Mouse (Mus musculus): ENCODE measurements around the gene Cars2. TPM values are rescaled to one million over a fixed set of nuclear protein-coding genes. Genes with fewer than 3 reads are reported as not detected.

The Cars2 gene
- 29.2 to 37.3 TPM (median 36.7 TPM) in 4 replicates for total RNA-seq (2023)

DNA sequence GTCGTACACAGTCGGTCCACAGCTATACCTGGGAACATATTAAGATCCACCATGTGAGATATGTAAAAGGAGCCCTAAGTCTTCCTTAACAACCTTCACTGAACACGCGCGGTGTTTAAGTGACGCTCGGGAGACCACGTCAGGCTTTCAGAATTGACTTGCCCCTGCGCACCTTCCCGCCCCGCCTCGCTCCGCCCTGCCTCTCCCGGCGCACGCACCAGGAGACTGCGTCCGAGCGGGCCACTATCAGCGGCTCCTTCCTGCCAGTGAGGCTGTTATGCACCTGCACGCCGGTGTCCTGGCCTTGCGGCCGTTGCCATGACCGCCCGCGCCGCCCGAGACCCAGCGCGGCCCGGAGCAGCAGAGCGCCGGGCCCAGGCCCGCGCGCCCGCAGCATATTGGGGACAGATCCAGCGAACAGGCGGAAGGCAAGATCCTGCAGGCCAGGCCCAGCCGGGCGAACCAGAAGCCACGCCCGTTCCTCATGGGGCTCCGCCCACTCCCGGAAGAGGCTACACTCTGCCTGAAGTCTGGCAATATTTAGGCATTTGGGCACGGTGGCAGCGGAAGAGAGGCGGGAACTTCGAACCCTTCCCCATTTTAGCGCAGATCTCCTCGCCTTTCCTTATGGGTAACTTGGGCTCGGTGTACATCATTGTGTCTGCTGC, at the start of gene Cars2:
TSS of gene Cars2 (minus strand) at position 503 of the 668 bp plus-strand sequence.

DNA sequence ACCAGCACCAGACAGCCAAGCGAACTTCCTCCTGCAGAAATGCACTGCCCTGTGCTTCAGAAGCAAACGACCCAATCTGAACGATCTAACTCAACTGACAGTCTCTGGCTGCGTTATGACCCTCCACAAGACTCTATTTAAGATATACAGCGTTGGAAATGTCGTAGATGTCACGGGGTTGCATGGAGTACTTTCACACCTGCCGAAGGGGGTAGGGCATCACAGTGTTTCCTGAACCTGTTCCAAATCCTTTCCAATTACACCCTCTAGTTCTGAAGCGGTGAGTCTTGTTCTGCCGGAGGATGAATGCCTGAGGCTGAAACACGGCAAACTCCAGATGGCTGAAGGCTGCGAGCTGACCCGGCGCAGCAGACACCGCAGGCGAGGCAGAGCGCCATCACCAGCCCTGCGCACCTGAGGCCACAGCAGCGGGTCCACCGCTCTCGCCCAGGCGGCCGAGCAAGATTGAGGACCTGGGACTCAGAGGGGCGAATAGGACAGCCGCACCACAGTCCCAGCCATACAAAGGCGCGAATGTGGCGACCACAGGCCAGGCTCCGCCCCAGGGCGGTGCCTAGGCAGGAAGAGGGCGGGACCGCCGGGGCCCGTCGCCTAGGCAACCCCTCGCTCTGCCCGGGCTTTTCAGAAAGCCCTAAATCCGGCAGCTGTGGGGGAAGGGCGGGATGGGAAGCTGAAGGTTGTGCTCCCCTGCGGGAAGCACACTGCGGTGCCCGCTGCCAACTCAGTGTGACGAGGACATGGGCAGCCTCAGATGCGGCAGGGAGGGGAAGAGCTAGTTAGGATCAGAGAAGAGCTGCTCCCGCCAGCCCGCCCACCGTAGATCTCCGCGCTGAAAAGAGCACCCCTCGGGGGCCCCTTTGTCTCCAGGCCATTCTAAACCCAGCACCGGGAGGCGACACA, 4.5 kb upstream of the Cars2 start, which contains the start of gene Ing1:
TSS of gene Ing1 (plus strand) at position 773 of the 921 bp plus-strand sequence.

DNA sequence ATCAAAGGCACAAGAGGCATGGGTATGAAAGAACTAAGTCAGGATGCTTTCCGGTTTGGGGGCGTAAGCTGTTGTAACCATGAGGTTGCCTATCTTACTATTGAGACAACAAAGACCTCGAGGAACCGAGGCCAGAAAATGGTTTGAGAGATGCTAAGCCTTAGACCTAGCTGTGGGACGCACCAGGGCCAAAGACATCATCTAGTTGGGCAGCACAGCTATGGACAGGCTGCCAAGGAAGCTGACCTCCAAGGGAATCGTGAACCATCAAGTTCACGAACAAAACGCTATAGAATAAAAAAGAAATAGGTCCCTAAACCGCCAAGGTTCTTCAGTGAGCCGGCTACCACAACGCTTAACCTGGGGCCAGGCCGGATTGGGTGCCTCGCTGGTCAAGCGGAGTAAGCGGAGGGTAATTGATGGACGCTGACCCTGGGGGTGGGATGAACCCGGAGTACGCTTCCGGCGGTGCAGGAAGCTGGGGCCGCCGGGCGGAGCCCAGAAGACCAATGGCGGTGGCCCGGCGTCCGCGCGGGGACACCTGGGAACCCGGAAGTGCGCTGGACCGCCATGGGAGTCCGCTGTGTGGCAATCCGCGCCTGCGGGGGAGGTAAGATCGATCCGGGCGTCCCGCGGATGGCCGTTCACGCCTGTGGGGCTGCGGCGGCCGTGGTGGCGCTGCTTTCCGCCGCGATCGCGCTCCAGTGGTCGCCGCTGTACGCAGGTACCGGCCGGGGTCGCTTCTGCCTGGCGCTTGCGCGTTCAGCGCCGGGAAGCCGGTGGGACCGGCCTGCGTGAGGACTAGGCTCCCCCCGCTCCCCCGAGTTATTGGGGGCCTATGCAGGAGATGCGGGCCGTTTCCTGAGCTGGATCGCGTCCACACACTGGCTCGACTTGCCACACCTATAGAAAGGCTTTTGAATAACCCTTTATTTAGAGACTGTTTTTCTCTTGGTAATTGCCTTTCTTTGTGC, 53.3 kb downstream of the Cars2 start, which contains the start of gene Naxd:
TSS of gene Naxd (plus strand) at position 490 of the 974 bp plus-strand sequence.

DNA sequence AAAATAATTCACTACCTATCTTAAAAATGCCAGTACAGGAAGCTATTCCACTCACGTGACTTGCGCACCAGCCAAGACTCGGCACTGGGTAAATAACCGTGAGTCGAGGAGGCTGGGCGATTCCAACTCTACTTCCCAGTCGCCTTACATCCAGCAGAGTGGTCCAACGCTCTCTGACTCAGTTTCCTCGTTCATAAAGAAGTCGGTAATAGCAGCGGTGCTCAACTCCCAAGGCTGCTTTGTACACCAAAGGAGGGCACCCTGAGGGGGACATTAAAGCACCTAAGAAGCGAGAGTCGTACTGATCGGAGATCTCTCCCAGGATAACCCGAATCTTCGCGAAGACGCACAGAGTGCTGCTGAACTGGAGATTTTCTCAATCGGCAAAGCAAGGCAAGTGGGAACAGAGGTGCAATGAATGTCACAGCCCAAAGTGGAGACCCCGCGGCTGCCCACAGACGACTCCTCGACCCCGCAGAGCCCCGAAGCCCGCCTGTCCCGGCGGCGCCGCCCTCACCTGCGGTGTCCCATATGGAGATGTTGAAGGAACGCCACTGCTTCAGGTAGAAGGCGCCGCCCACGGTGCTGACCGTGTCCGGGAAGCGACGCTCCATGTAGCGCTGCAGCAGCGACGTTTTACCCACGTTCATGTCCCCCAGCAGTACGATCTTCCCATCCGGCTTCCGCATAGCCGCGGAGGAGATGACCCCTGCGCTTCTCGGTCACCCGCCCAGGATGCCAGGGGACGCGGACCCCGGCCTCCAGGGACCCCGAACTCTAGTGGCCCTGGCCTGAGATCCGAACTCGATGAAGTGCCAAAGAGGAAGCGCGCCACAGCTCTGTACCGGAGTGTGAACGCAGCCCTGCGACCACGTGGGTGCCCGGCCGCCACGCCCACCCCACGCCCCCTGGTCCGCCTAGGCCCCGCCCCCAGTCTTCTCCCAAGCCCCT, 72.5 kb downstream of the Cars2 start, which contains the start of gene Rab20:
TSS of gene Rab20 (minus strand) at position 900 of the 951 bp plus-strand sequence.

Other genes starting within 250 kb of the Cars2 start
- gene Col4a2, start 238.0 kb downstream of the Cars2 start, total RNA-seq (2023), result 0.09 to 0.26 TPM in 2 of 4 replicates, not detected in the others
- gene Col4a1, start 238.0 kb downstream of the Cars2 start, total RNA-seq (2023), result 0.28 to 1.1 TPM (median 0.66 TPM) in 3 of 4 replicates, not detected in the other
- 7.5 to 13.8 TPM (median 10.2 TPM) in 4 replicates for gene Rab20, start 72.1 kb downstream of the Cars2 start, total RNA-seq (2023)
- 26.4 to 36.4 TPM (median 29.8 TPM) in 4 replicates for gene Naxd, start 53.3 kb downstream of the Cars2 start, total RNA-seq (2023)
- 53.9 to 68.1 TPM (median 65.9 TPM) in 4 replicates for gene Ing1, start 4.8 kb upstream of the Cars2 start, total RNA-seq (2023)
- gene Ankrd10, start 85.0 kb upstream of the Cars2 start, total RNA-seq (2023), result 89.4 to 97.9 TPM (median 97.0 TPM) in 4 replicates
- not detected in 4 replicates for gene 1700016D06Rik, start 150.3 kb upstream of the Cars2 start, total RNA-seq (2023)
- gene Arhgef7, start 176.9 kb upstream of the Cars2 start, total RNA-seq (2023), result 54.1 to 59.3 TPM (median 57.6 TPM) in 4 replicates

All from B cell, adult 62 days (primary cell).